Mouse (Mus musculus): ENCODE results near the gene Pmepa1. TPM values are rescaled to one million over a fixed set of nuclear protein-coding genes. Genes with fewer than 3 reads are reported as not detected.

Pmepa1 gene
- total and polyA plus RNA-seq, 2 experiments: 0.28 to 1.8 TPM

- H3K4me3 ChIP-seq (ENCODE audit: insufficient read depth, low read depth, low read length): no peak overlapping the region
- TF ChIP-seq POLR2A (IDR thresholded peaks at IDR 0.05; ENCODE audit: extremely low read depth, insufficient read depth, low read length): no peak
- TF ChIP-seq CTCF (IDR thresholded peaks at IDR 0.05; ENCODE audit: low read depth, low read length): no peak
- DNase-seq (ENCODE audit: extremely low read depth, low read depth, low spot score): no peak
- no peak overlapping the region for H3K27ac ChIP-seq (replicated peaks; ENCODE audit: insufficient read depth, low read depth, low read length)
- H3K36me3 ChIP-seq (ENCODE audit: control insufficient read depth, insufficient read depth, low read length): no peaks in the 10 kb centered on the region
- H3K79me2 ChIP-seq (ENCODE audit: control insufficient read depth, insufficient read depth, low read length): no peaks in the 10 kb centered on the region
- no peak overlapping the region for H3K9ac ChIP-seq (ENCODE audit: low read depth, low read length)
- H3K4me1 ChIP-seq (ENCODE audit: control insufficient read depth, insufficient read depth, low read length): no peaks in the 10 kb centered on the region
- H3K27me3 ChIP-seq (ENCODE audit: control insufficient read depth, insufficient read depth, low read length): no peaks in the 10 kb centered on the region
- 67% methylated on average over 3 of the region's 3 CpGs for WGBS
Measured at GRCm38 (mm10) chr2:173249386-173249785, 26.9 kb downstream of the Pmepa1 start.

GRCm38 (mm10) chr2:173248822-173249221 lies 27.5 kb downstream of the Pmepa1 start:
- no peak for TF ChIP-seq CTCF (IDR thresholded peaks at IDR 0.05; ENCODE audit: low read depth, low read length)
- no peak for TF ChIP-seq POLR2A (IDR thresholded peaks at IDR 0.05; ENCODE audit: extremely low read depth, insufficient read depth, low read length)
- no peak for DNase-seq (ENCODE audit: extremely low read depth, low read depth, low spot score)
- Histone ChIP-seq H3K36me3 (ENCODE audit: control insufficient read depth, insufficient read depth, low read length) (no peaks in the 10 kb centered on the region), H3K27ac (replicated peaks; ENCODE audit: insufficient read depth, low read depth, low read length) (no peak overlapping the region), H3K9ac (ENCODE audit: low read depth, low read length) (no peak overlapping the region), H3K4me3 (ENCODE audit: insufficient read depth, low read depth, low read length) (no peak overlapping the region), H3K27me3 (ENCODE audit: control insufficient read depth, insufficient read depth, low read length) (no peaks in the 10 kb centered on the region), H3K79me2 (ENCODE audit: control insufficient read depth, insufficient read depth, low read length) (no peaks in the 10 kb centered on the region), H3K4me1 (ENCODE audit: control insufficient read depth, insufficient read depth, low read length) (no peaks in the 10 kb centered on the region)
- 73% methylated on average over 7 of the region's 7 CpGs for WGBS

GRCm38 (mm10) chr2:173247911-173248310 lies 28.4 kb downstream of the Pmepa1 start:
- Histone ChIP-seq H3K27ac (replicated peaks; ENCODE audit: insufficient read depth, low read depth, low read length) (no peak overlapping the region), H3K4me1 (ENCODE audit: control insufficient read depth, insufficient read depth, low read length) (no peaks in the 10 kb centered on the region), H3K79me2 (ENCODE audit: control insufficient read depth, insufficient read depth, low read length) (no peaks in the 10 kb centered on the region), H3K4me3 (ENCODE audit: insufficient read depth, low read depth, low read length) (no peak overlapping the region), H3K27me3 (ENCODE audit: control insufficient read depth, insufficient read depth, low read length) (no peaks in the 10 kb centered on the region), H3K36me3 (ENCODE audit: control insufficient read depth, insufficient read depth, low read length) (no peaks in the 10 kb centered on the region), H3K9ac (ENCODE audit: low read depth, low read length) (no peak overlapping the region)
- 39% methylated on average over 2 of the region's 2 CpGs for WGBS
- DNase-seq (ENCODE audit: extremely low read depth, low read depth, low spot score): no peak
- TF ChIP-seq CTCF (IDR thresholded peaks at IDR 0.05; ENCODE audit: low read depth, low read length) (no peak), POLR2A (IDR thresholded peaks at IDR 0.05; ENCODE audit: extremely low read depth, insufficient read depth, low read length) (no peak)

- H3K27ac ChIP-seq (replicated peaks; ENCODE audit: insufficient read depth, low read depth, low read length): no peak overlapping the region
- H3K9ac ChIP-seq (ENCODE audit: low read depth, low read length): no peak overlapping the region
- H3K4me1 ChIP-seq (ENCODE audit: control insufficient read depth, insufficient read depth, low read length): no peaks in the 10 kb centered on the region
- 38% methylated on average over 2 of the region's 2 CpGs for WGBS
- H3K36me3 ChIP-seq (ENCODE audit: control insufficient read depth, insufficient read depth, low read length): no peaks in the 10 kb centered on the region
- no peak overlapping the region for H3K4me3 ChIP-seq (ENCODE audit: insufficient read depth, low read depth, low read length)
- no peaks in the 10 kb centered on the region for H3K27me3 ChIP-seq (ENCODE audit: control insufficient read depth, insufficient read depth, low read length)
- DNase-seq (ENCODE audit: extremely low read depth, low read depth, low spot score): no peak
- H3K79me2 ChIP-seq (ENCODE audit: control insufficient read depth, insufficient read depth, low read length): no peaks in the 10 kb centered on the region
- TF ChIP-seq POLR2A (IDR thresholded peaks at IDR 0.05; ENCODE audit: extremely low read depth, insufficient read depth, low read length): no peak
- no peak for TF ChIP-seq CTCF (IDR thresholded peaks at IDR 0.05; ENCODE audit: low read depth, low read length)
Measured at GRCm38 (mm10) chr2:173247197-173247596, 29.1 kb downstream of the Pmepa1 start.

GRCm38 (mm10) chr2:173246688-173247087 lies 29.6 kb downstream of the Pmepa1 start:
- H3K36me3 ChIP-seq (ENCODE audit: control insufficient read depth, insufficient read depth, low read length): no peaks in the 10 kb centered on the region
- H3K9ac ChIP-seq (ENCODE audit: low read depth, low read length): no peak overlapping the region
- no peaks in the 10 kb centered on the region for H3K27me3 ChIP-seq (ENCODE audit: control insufficient read depth, insufficient read depth, low read length)
- H3K79me2 ChIP-seq (ENCODE audit: control insufficient read depth, insufficient read depth, low read length): no peaks in the 10 kb centered on the region
- no peaks in the 10 kb centered on the region for H3K4me1 ChIP-seq (ENCODE audit: control insufficient read depth, insufficient read depth, low read length)
- 69% methylated on average over 8 of the region's 8 CpGs for WGBS
- DNase-seq (ENCODE audit: extremely low read depth, low read depth, low spot score): no peak
- no peak for TF ChIP-seq CTCF (IDR thresholded peaks at IDR 0.05; ENCODE audit: low read depth, low read length)
- TF ChIP-seq POLR2A (IDR thresholded peaks at IDR 0.05; ENCODE audit: extremely low read depth, insufficient read depth, low read length): no peak
- no peak overlapping the region for H3K4me3 ChIP-seq (ENCODE audit: insufficient read depth, low read depth, low read length)
- no peak overlapping the region for H3K27ac ChIP-seq (replicated peaks; ENCODE audit: insufficient read depth, low read depth, low read length)

GRCm38 (mm10) chr2:173245258-173245657 lies 31.1 kb downstream of the Pmepa1 start:
- no peak for DNase-seq (ENCODE audit: extremely low read depth, low read depth, low spot score)
- H3K4me1 ChIP-seq (ENCODE audit: control insufficient read depth, insufficient read depth, low read length): no peaks in the 10 kb centered on the region
- no peaks in the 10 kb centered on the region for H3K36me3 ChIP-seq (ENCODE audit: control insufficient read depth, insufficient read depth, low read length)
- no peaks in the 10 kb centered on the region for H3K79me2 ChIP-seq (ENCODE audit: control insufficient read depth, insufficient read depth, low read length)
- TF ChIP-seq CTCF (IDR thresholded peaks at IDR 0.05; ENCODE audit: low read depth, low read length): no peak
- no peaks in the 10 kb centered on the region for H3K27me3 ChIP-seq (ENCODE audit: control insufficient read depth, insufficient read depth, low read length)
- H3K27ac ChIP-seq (replicated peaks; ENCODE audit: insufficient read depth, low read depth, low read length): no peak overlapping the region
- no peak overlapping the region for H3K9ac ChIP-seq (ENCODE audit: low read depth, low read length)
- WGBS: 91% methylated on average over 20 of the region's 20 CpGs
- no peak overlapping the region for H3K4me3 ChIP-seq (ENCODE audit: insufficient read depth, low read depth, low read length)

All from liver, adult 2 months (tissue).